Mouse (Mus musculus): ENCODE data around the gene Primpol. TPM values are rescaled to one million over a fixed set of nuclear protein-coding genes. Genes with fewer than 3 reads are reported as not detected.

Primpol gene
- 9.6 and 10.4 TPM in 2 replicates for polyA plus RNA-seq (2015; fragmentation: Nextera tagmentation; extraction: Ambion mirVana)

DNA sequence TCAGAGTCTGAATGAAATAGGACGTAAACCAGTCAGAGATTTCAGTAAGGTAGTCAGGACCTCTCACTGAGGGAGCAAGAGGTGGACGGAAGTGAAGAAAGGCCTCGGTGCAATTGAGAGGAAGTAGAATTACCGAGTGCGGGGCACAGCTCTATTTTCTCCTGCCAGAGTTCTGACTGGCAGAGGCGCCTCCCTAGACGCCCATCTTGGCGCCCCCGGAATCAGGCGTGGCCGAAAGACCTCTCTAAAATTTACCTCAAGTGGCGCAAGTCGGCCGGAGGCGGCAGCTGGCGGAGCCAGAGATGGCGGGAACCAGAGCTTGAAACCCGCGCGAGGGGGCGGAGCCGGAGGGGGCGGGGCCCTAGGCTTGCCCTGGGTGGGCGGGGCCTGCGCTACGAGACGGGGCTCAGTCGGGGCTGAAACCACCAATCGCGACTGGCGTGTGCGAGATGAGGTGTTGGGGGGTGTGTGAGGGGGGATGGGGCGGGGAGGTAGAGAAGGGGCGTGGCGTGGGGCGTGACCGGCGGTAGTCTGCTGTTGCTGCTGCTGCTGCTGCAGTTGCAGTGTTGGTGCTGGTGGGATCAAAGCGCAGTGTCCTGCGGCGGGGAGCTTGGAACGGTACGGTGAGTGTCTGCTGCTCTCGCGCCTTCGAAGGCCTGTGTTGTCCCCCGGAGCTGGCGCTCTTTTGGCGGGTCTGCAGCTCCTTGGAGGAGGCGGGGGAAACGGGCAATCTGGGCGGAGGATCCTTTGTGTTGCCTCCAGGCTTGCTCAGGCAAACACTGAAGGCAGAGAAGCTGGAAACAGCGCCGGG, at the start of gene Primpol, which contains the start of gene Casp3:
Gene Primpol, minus strand, starts transcription at position 334 of the 811 bp plus-strand sequence.
Gene Casp3, plus strand, starts transcription at position 413 of the 811 bp plus-strand sequence.
- no peak for TF ChIP-seq CTCF (IDR thresholded peaks at IDR 0.05; ENCODE audit: low read depth)
- Histone ChIP-seq H3K9ac (ENCODE audit: low read depth, low read length) (peak within 1 kb of the TSS; percentile 85), H3K4me2 (ENCODE audit: low read length) (peak within 1 kb of the TSS; percentile 74), H3K27ac (peak within 1 kb of the TSS; percentile 86), H3K27me3 (ENCODE audit: insufficient read depth, low read length) (no peaks in the 10 kb centered on the region), H3K36me3 (ENCODE audit: insufficient read depth, low read length) (no peaks in the 10 kb centered on the region), H3K4me1 (replicated peaks; ENCODE audit: insufficient read depth, low read length) (no peaks in the 10 kb centered on the region; the same call in 1 of the 2 replicates), H3K9me3 (replicated peaks; ENCODE audit: low read length) (no peaks in the 10 kb centered on the region), H3K4me3 (replicated peaks; ENCODE audit: low read depth, low read length) (peak within 1 kb of the TSS; percentile 64)
- ATAC-seq (replicated peaks; ENCODE audit: low FRiP score, low read depth) (peak; percentile 98), DNase-seq (ENCODE audit: low spot score) (peak; percentile 97)
- WGBS, result under 1% methylated on average over 51 of the region's 54 CpGs

DNA sequence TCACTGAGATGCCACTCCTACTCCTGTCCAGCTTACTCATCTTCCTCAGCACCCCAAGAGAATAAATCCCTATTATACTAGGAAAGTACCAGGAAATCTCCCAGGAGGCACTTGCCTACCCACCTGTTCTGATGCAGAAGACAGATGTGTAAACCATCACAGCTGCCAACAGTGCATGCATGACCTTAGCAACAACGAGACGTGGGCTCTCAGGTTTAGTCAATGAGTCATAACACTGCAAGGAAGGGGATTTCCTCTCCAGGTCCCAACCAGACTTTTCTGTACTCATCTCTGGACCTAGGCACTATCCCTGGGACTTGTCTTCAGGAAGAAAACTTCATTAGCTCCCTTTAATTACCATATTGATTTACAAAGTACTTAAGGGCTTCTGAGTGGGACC, 38.9 kb upstream of the Primpol start:
- no peaks in the 10 kb centered on the region for H3K27me3 ChIP-seq (ENCODE audit: insufficient read depth, low read length)
- no peaks in the 10 kb centered on the region for H3K36me3 ChIP-seq (ENCODE audit: insufficient read depth, low read length)
- no peak overlapping the region for H3K9ac ChIP-seq (ENCODE audit: low read depth, low read length)
- DNase-seq (ENCODE audit: low spot score), result no peak
- no peak for ATAC-seq (replicated peaks; ENCODE audit: low FRiP score, low read depth)
- no peak overlapping the region for H3K4me2 ChIP-seq (ENCODE audit: low read length)
- no peak for TF ChIP-seq CTCF (IDR thresholded peaks at IDR 0.05; ENCODE audit: low read depth)
- no peaks in the 10 kb centered on the region for H3K4me1 ChIP-seq (replicated peaks; ENCODE audit: insufficient read depth, low read length)
- WGBS, result 56% methylated on average over 2 of the region's 2 CpGs
- H3K9me3 ChIP-seq (replicated peaks; ENCODE audit: low read length), result no peaks in the 10 kb centered on the region
- H3K4me3 ChIP-seq (replicated peaks; ENCODE audit: low read depth, low read length), result no peak overlapping the region
- H3K27ac ChIP-seq, result no peak overlapping the region

DNA sequence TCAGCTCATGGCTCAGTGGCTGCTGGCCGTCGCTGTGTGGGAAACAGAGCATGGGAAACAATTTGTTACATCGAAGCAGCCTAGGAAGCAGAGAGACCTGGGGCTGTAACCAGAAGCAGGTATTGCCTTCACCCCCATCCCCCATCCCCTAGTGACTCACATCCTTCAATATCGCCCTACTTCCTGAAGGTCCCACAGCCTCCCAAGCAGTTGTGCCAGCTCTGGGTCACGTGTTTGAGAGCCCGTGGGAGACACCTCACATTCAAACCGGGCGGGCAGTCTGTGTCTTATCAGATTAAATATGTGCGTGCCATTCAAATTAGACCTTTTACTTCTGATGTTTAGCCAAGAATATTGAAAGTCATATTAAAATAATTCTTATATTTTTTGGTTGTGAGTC, 34.9 kb upstream of the Primpol start:
- 32% methylated on average over 9 of the region's 9 CpGs for WGBS

DNA sequence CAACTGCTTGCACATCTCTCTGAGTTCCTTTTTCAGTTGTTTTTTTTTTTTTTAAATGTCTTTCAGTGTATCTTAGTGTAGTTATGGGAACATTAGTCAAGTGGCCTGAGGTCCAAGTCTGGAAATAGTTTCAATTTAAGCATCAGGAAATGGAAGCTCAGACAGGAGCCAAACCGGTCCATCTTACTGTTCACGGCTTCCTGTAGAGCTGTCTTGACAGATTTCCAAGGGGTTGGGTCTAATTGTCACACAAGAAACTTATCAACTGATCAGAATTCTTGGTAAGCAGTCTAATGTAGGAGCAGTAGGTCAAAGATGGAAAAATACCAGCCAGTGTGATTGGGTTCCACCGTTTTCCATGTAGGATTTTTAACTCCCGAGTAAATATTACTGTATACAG, 31.4 kb upstream of the Primpol start:
- peak; percentile 54 for DNase-seq (ENCODE audit: low spot score)
- no peak overlapping the region for H3K27ac ChIP-seq

More for the DNA sequence above, 34.9 kb upstream of the Primpol start:
- Histone ChIP-seq H3K9me3 (replicated peaks; ENCODE audit: low read length) (no peaks in the 10 kb centered on the region), H3K4me2 (ENCODE audit: low read length) (no peak overlapping the region), H3K4me1 (replicated peaks; ENCODE audit: insufficient read depth, low read length) (no peaks in the 10 kb centered on the region), H3K4me3 (replicated peaks; ENCODE audit: low read depth, low read length) (no peak overlapping the region), H3K27ac (no peak overlapping the region), H3K36me3 (ENCODE audit: insufficient read depth, low read length) (no peaks in the 10 kb centered on the region), H3K9ac (ENCODE audit: low read depth, low read length) (no peak overlapping the region), H3K27me3 (ENCODE audit: insufficient read depth, low read length) (no peaks in the 10 kb centered on the region)
- DNase-seq (ENCODE audit: low spot score) (peak; percentile 16), ATAC-seq (replicated peaks; ENCODE audit: low FRiP score, low read depth) (no peak; the same call in 1 of the 2 replicates)
- no peak for TF ChIP-seq CTCF (IDR thresholded peaks at IDR 0.05; ENCODE audit: low read depth)

DNA sequence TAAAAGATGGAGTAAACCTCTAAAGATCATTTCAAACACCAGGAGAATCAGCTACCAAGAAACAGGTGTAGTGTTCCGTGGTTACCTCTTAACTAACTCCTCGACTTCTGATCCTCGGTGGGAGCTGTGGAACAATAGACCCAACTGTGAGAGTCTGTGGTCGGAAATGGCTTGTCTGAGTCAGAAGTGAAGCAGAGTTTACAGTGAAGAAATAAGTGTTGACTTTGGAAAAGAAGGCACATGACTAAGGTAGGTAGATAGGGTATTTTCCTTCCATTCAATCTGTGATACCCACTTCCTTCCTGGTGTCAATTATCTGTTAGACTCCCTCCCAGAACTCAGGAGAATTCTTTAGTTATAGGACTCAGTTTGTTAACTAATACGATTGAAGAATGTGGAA, 24.3 kb upstream of the Primpol start:
- ATAC-seq (replicated peaks; ENCODE audit: low FRiP score, low read depth), result no peak
- no peaks in the 10 kb centered on the region for H3K4me1 ChIP-seq (replicated peaks; ENCODE audit: insufficient read depth, low read length)
- WGBS, result 80% methylated on average over 5 of the region's 5 CpGs
- no peak for TF ChIP-seq CTCF (IDR thresholded peaks at IDR 0.05; ENCODE audit: low read depth)
- H3K27ac ChIP-seq, result no peak overlapping the region
- H3K27me3 ChIP-seq (ENCODE audit: insufficient read depth, low read length), result no peaks in the 10 kb centered on the region
- H3K4me3 ChIP-seq (replicated peaks; ENCODE audit: low read depth, low read length), result no peak overlapping the region
- H3K9ac ChIP-seq (ENCODE audit: low read depth, low read length), result no peak overlapping the region
- H3K4me2 ChIP-seq (ENCODE audit: low read length), result no peak overlapping the region
- no peaks in the 10 kb centered on the region for H3K9me3 ChIP-seq (replicated peaks; ENCODE audit: low read length)
- H3K36me3 ChIP-seq (ENCODE audit: insufficient read depth, low read length), result peaks cover 10% of the 10 kb centered on the region; the same call in 1 of the 2 replicates
- DNase-seq (ENCODE audit: low spot score), result no peak

More for the DNA sequence above, 31.4 kb upstream of the Primpol start:
- H3K27me3 ChIP-seq (ENCODE audit: insufficient read depth, low read length), result no peaks in the 10 kb centered on the region
- no peak overlapping the region for H3K4me3 ChIP-seq (replicated peaks; ENCODE audit: low read depth, low read length)
- H3K4me2 ChIP-seq (ENCODE audit: low read length), result no peak overlapping the region
- no peak for ATAC-seq (replicated peaks; ENCODE audit: low FRiP score, low read depth)
- H3K4me1 ChIP-seq (replicated peaks; ENCODE audit: insufficient read depth, low read length), result no peaks in the 10 kb centered on the region
- no peak for TF ChIP-seq CTCF (IDR thresholded peaks at IDR 0.05; ENCODE audit: low read depth)
- H3K9ac ChIP-seq (ENCODE audit: low read depth, low read length), result no peak overlapping the region
- WGBS, result 63% methylated on average over 4 of the region's 4 CpGs
- no peaks in the 10 kb centered on the region for H3K9me3 ChIP-seq (replicated peaks; ENCODE audit: low read length)
- no peaks in the 10 kb centered on the region for H3K36me3 ChIP-seq (ENCODE audit: insufficient read depth, low read length)

DNA sequence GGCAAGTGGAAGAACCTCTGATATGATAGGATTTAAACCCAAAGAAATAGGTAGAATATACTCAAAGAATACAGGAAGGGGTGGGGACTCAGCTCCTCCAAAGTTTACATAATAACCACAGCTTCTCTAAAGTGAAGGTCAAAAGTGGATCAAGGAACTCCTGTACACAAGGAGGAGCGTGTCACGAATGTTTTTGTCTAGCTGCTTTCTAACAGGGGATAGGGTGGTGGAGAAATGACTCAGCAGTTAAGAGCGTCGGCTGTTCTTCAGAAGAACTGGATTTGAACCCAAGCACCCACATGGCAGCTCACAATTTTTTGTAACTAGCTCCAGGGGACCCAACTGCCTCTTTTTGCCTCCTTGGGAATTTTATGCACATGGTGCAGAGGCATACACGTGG, 22.8 kb upstream of the Primpol start:
- H3K36me3 ChIP-seq (ENCODE audit: insufficient read depth, low read length), result peaks cover 18% of the 10 kb centered on the region; the same call in 1 of the 2 replicates

More for the DNA sequence above, 22.8 kb upstream of the Primpol start:
- Histone ChIP-seq H3K4me3 (replicated peaks; ENCODE audit: low read depth, low read length) (no peak overlapping the region), H3K27ac (no peak overlapping the region), H3K4me2 (ENCODE audit: low read length) (no peak overlapping the region), H3K4me1 (replicated peaks; ENCODE audit: insufficient read depth, low read length) (no peaks in the 10 kb centered on the region), H3K9ac (ENCODE audit: low read depth, low read length) (no peak overlapping the region), H3K9me3 (replicated peaks; ENCODE audit: low read length) (no peaks in the 10 kb centered on the region), H3K27me3 (ENCODE audit: insufficient read depth, low read length) (no peaks in the 10 kb centered on the region)
- TF ChIP-seq CTCF (IDR thresholded peaks at IDR 0.05; ENCODE audit: low read depth), result no peak
- 79% methylated on average over 5 of the region's 5 CpGs for WGBS
- ATAC-seq (replicated peaks; ENCODE audit: low FRiP score, low read depth) (no peak), DNase-seq (ENCODE audit: low spot score) (no peak)

All from kidney, postnatal 0 days (tissue).